Mouse (Mus musculus): Measurements from ENCODE around the gene Prkn. TPM values are rescaled to one million over a fixed set of nuclear protein-coding genes. Genes with fewer than 3 reads are reported as not detected.

Prkn gene
- total and polyA plus RNA-seq, 2 experiments: 2.5 to 8.9 TPM

DNA sequence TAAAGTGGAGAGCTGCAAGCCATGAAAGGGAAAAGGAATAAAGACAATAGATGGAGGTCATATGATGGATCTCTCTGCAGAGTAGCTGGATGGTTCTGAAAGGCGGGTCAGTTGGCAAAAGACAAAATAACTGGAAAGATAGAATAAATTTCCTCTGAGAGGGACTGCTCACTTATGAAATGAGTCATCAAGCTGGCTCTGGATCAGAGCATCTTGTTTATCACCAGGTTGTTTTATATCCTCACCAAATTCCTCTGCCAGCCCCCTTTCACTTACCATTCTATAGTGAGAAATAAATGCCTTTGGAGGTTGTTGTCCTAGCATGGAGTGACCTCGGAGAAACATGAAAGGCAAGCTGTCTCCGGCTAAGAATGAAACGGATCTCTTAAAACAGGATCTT, 371.4 kb downstream of the Prkn start:
- Histone ChIP-seq H3K27ac (replicated peaks; ENCODE audit: insufficient read depth, low read depth, low read length) (no peak overlapping the region), H3K4me1 (ENCODE audit: control insufficient read depth, insufficient read depth, low read length) (no peaks in the 10 kb centered on the region), H3K36me3 (ENCODE audit: control insufficient read depth, insufficient read depth, low read length) (no peaks in the 10 kb centered on the region), H3K9ac (ENCODE audit: low read depth, low read length) (no peak overlapping the region), H3K27me3 (ENCODE audit: control insufficient read depth, insufficient read depth, low read length) (no peaks in the 10 kb centered on the region), H3K79me2 (ENCODE audit: control insufficient read depth, insufficient read depth, low read length) (no peaks in the 10 kb centered on the region), H3K4me3 (ENCODE audit: insufficient read depth, low read depth, low read length) (no peak overlapping the region)
- no peak for DNase-seq (ENCODE audit: extremely low read depth, low read depth, low spot score)
- WGBS: 82% methylated on average over 4 of the region's 4 CpGs
- no peak for TF ChIP-seq CTCF (IDR thresholded peaks at IDR 0.05; ENCODE audit: low read depth, low read length)
- no peak for TF ChIP-seq POLR2A (IDR thresholded peaks at IDR 0.05; ENCODE audit: extremely low read depth, insufficient read depth, low read length)

GRCm38 (mm10) chr17:11213689-11214088, 373.5 kb downstream of the Prkn start:
- DNase-seq (ENCODE audit: extremely low read depth, low read depth, low spot score): no peak
- H3K27ac ChIP-seq (replicated peaks; ENCODE audit: insufficient read depth, low read depth, low read length): no peak overlapping the region
- no peaks in the 10 kb centered on the region for H3K79me2 ChIP-seq (ENCODE audit: control insufficient read depth, insufficient read depth, low read length)
- H3K4me3 ChIP-seq (ENCODE audit: insufficient read depth, low read depth, low read length): no peak overlapping the region
- H3K4me1 ChIP-seq (ENCODE audit: control insufficient read depth, insufficient read depth, low read length): no peaks in the 10 kb centered on the region
- no peaks in the 10 kb centered on the region for H3K36me3 ChIP-seq (ENCODE audit: control insufficient read depth, insufficient read depth, low read length)
- WGBS: 94% methylated on average over 3 of the region's 3 CpGs
- no peaks in the 10 kb centered on the region for H3K27me3 ChIP-seq (ENCODE audit: control insufficient read depth, insufficient read depth, low read length)
- no peak overlapping the region for H3K9ac ChIP-seq (ENCODE audit: low read depth, low read length)
- TF ChIP-seq POLR2A (IDR thresholded peaks at IDR 0.05; ENCODE audit: extremely low read depth, insufficient read depth, low read length): no peak
- no peak for TF ChIP-seq CTCF (IDR thresholded peaks at IDR 0.05; ENCODE audit: low read depth, low read length)

- TF ChIP-seq CTCF (IDR thresholded peaks at IDR 0.05; ENCODE audit: low read depth, low read length) (no peak), POLR2A (IDR thresholded peaks at IDR 0.05; ENCODE audit: extremely low read depth, insufficient read depth, low read length) (no peak)
- H3K36me3 ChIP-seq (ENCODE audit: control insufficient read depth, insufficient read depth, low read length): no peaks in the 10 kb centered on the region
- 80% methylated on average over 4 of the region's 4 CpGs for WGBS
- no peak overlapping the region for H3K4me3 ChIP-seq (ENCODE audit: insufficient read depth, low read depth, low read length)
- DNase-seq (ENCODE audit: extremely low read depth, low read depth, low spot score): no peak
- no peaks in the 10 kb centered on the region for H3K27me3 ChIP-seq (ENCODE audit: control insufficient read depth, insufficient read depth, low read length)
- H3K4me1 ChIP-seq (ENCODE audit: control insufficient read depth, insufficient read depth, low read length): no peaks in the 10 kb centered on the region
- H3K9ac ChIP-seq (ENCODE audit: low read depth, low read length): no peak overlapping the region
- no peaks in the 10 kb centered on the region for H3K79me2 ChIP-seq (ENCODE audit: control insufficient read depth, insufficient read depth, low read length)
- no peak overlapping the region for H3K27ac ChIP-seq (replicated peaks; ENCODE audit: insufficient read depth, low read depth, low read length)
These were observed 388.8 kb downstream of the Prkn start for GRCm38 (mm10) chr17:11229011-11229410.

DNA sequence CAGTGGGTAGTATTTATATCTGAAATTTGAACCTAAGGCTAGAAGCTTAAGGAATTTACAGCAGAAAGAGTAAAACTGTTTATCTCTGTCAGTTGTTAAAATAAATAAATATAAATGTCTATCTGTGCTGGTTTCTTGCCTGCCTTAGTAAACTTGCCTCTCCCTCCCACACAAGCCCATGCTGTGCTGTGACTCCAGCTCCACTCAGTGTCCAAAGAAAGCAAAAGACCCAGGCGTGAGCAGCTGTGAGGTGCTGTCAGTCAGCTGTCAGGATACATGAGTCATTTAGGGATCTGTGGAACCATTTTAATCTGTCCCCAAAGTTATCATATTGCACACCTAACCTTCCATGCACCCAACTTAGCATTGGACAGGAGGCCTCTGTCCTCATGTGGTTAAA, 389.2 kb downstream of the Prkn start:
- no peaks in the 10 kb centered on the region for H3K36me3 ChIP-seq (ENCODE audit: control insufficient read depth, insufficient read depth, low read length)
- H3K79me2 ChIP-seq (ENCODE audit: control insufficient read depth, insufficient read depth, low read length): no peaks in the 10 kb centered on the region
- no peak overlapping the region for H3K27ac ChIP-seq (replicated peaks; ENCODE audit: insufficient read depth, low read depth, low read length)
- H3K9ac ChIP-seq (ENCODE audit: low read depth, low read length): no peak overlapping the region
- H3K4me1 ChIP-seq (ENCODE audit: control insufficient read depth, insufficient read depth, low read length): no peaks in the 10 kb centered on the region
- no peaks in the 10 kb centered on the region for H3K27me3 ChIP-seq (ENCODE audit: control insufficient read depth, insufficient read depth, low read length)
- H3K4me3 ChIP-seq (ENCODE audit: insufficient read depth, low read depth, low read length): no peak overlapping the region
- TF ChIP-seq CTCF (IDR thresholded peaks at IDR 0.05; ENCODE audit: low read depth, low read length): no peak
- TF ChIP-seq POLR2A (IDR thresholded peaks at IDR 0.05; ENCODE audit: extremely low read depth, insufficient read depth, low read length): no peak
- 58% methylated on average over 1 of the region's 1 CpGs for WGBS
- DNase-seq (ENCODE audit: extremely low read depth, low read depth, low spot score): no peak

DNA sequence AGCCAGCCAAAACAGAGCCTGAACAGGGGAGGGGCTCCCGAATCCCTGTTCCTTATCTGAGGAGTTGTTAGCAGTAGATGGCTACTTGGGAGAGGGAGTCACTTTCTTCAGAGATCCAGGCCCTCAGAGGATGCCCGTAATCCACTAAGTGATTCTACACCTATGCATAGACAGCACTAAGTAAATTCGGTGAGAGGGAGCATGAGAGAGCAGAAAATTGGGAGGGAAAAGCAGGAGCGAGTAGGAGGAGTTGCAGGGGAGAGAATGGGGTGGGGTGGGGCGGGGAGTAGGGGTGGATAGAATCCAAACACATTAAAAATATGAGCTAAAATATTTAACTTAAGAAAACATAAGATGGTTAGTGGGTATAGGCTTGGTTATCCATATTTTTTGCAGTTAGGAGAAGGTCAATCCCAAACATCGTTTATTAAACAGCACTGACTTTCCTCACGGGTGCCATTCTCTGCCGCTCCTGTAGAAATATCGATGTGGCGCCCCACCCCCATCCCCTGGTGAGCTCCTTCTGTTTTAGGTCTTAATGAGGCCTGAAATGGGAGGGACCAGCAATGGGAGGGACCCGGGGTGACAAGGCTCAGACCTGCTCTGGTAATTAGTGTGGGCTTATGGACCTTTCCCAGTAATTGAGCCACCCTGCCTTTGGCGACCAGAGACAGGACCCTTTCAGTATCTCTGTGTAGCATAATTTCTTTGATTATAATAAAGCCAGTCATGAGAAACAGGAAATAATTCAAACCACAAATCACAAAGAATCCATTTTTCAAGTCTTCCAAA, 390.6 kb downstream of the Prkn start:
- H3K79me2 ChIP-seq (ENCODE audit: control insufficient read depth, insufficient read depth, low read length): no peaks in the 10 kb centered on the region
- 54% methylated on average over 12 of the region's 12 CpGs for WGBS
- TF ChIP-seq CTCF (IDR thresholded peaks at IDR 0.05; ENCODE audit: low read depth, low read length) (no peak), POLR2A (IDR thresholded peaks at IDR 0.05; ENCODE audit: extremely low read depth, insufficient read depth, low read length) (no peak)
- H3K27ac ChIP-seq (replicated peaks; ENCODE audit: insufficient read depth, low read depth, low read length): no peak overlapping the region
- H3K27me3 ChIP-seq (ENCODE audit: control insufficient read depth, insufficient read depth, low read length): no peaks in the 10 kb centered on the region
- H3K4me3 ChIP-seq (ENCODE audit: insufficient read depth, low read depth, low read length): no peak overlapping the region
- no peak for DNase-seq (ENCODE audit: extremely low read depth, low read depth, low spot score)
- H3K4me1 ChIP-seq (ENCODE audit: control insufficient read depth, insufficient read depth, low read length): no peaks in the 10 kb centered on the region
- no peaks in the 10 kb centered on the region for H3K36me3 ChIP-seq (ENCODE audit: control insufficient read depth, insufficient read depth, low read length)
- no peak overlapping the region for H3K9ac ChIP-seq (ENCODE audit: low read depth, low read length)

- no peaks in the 10 kb centered on the region for H3K36me3 ChIP-seq (ENCODE audit: control insufficient read depth, insufficient read depth, low read length)
- no peaks in the 10 kb centered on the region for H3K4me1 ChIP-seq (ENCODE audit: control insufficient read depth, insufficient read depth, low read length)
- no peak for DNase-seq (ENCODE audit: extremely low read depth, low read depth, low spot score)
- no peaks in the 10 kb centered on the region for H3K27me3 ChIP-seq (ENCODE audit: control insufficient read depth, insufficient read depth, low read length)
- WGBS: 58% methylated on average over 1 of the region's 1 CpGs
- H3K27ac ChIP-seq (replicated peaks; ENCODE audit: insufficient read depth, low read depth, low read length): no peak overlapping the region
- no peak for TF ChIP-seq CTCF (IDR thresholded peaks at IDR 0.05; ENCODE audit: low read depth, low read length)
- TF ChIP-seq POLR2A (IDR thresholded peaks at IDR 0.05; ENCODE audit: extremely low read depth, insufficient read depth, low read length): no peak
- H3K9ac ChIP-seq (ENCODE audit: low read depth, low read length): no peak overlapping the region
- no peaks in the 10 kb centered on the region for H3K79me2 ChIP-seq (ENCODE audit: control insufficient read depth, insufficient read depth, low read length)
- H3K4me3 ChIP-seq (ENCODE audit: insufficient read depth, low read depth, low read length): no peak overlapping the region
These were observed 395.1 kb downstream of the Prkn start for GRCm38 (mm10) chr17:11235273-11235672.

All from liver, adult 2 months (tissue).